Mouse (Mus musculus) liver, embryonic 11.5 days (tissue): Measurements from ENCODE around the gene Tm9sf3. TPM values are rescaled to one million over a fixed set of nuclear protein-coding genes. Genes with fewer than 3 reads are reported as not detected.

Experiments used
- ATAC-seq: fragments of 200-750 bp; cut with Nextera tagmentation; replicated peaks from 2 replicates; pipeline ENCODE4 v1.8.0; 2017; ENCODE audit warnings: moderate number of reproducible peaks, mild to moderate bottlenecking, moderate TSS enrichment, moderate library complexity; ENCODE audit not compliant: low FRiP score
- DNase-seq: peaks from one replicate; pipeline ENCODE4 v3.0.0-alpha.2; 2017; ENCODE audit warnings: low spot score
- H3K27ac ChIP-seq: fragments of 300-500 bp; sonication (generic); 2 replicates; pipeline ENCODE4 v1.5.1; 2014; ENCODE audit warnings: mild to moderate bottlenecking, low read depth, low read length, control low read depth
- H3K27me3 ChIP-seq: fragments of 300-500 bp; sonication (generic); replicated peaks from 2 replicates; pipeline ENCODE4 v1.6.1; 2014; ENCODE audit warnings: low read length, mixed read lengths; ENCODE audit not compliant: control insufficient read depth, insufficient read depth
- H3K36me3 ChIP-seq: fragments of 300-500 bp; sonication (generic); 2 replicates; pipeline ENCODE4 v1.6.1; 2014; ENCODE audit warnings: mild to moderate bottlenecking, low read length, moderate library complexity, mixed read lengths; ENCODE audit not compliant: control insufficient read depth, insufficient read depth
- H3K4me1 ChIP-seq: fragments of 300-500 bp; sonication (generic); replicated peaks from 2 replicates; pipeline ENCODE4 v1.6.1; 2014; ENCODE audit warnings: low read length, mixed read lengths; ENCODE audit not compliant: control insufficient read depth, insufficient read depth
- H3K4me2 ChIP-seq: fragments of 300-500 bp; sonication (generic); 2 replicates; pipeline ENCODE4 v1.6.1; 2014; ENCODE audit warnings: mild to moderate bottlenecking, control low read depth, moderate library complexity
- H3K4me3 ChIP-seq: fragments of 300-500 bp; sonication (generic); 2 replicates; pipeline ENCODE4 v1.5.1; 2014; ENCODE audit warnings: low read depth, low read length, control low read depth
- H3K9ac ChIP-seq: fragments of 300-500 bp; sonication (generic); 2 replicates; pipeline ENCODE4 v1.6.1; 2014; ENCODE audit warnings: low read depth, low read length, control low read depth
- H3K9me3 ChIP-seq: fragments of 300-500 bp; sonication (generic); 2 replicates; pipeline ENCODE4 v1.6.1; 2016; ENCODE audit warnings: low read length, inconsistent platforms, mixed read lengths; ENCODE audit not compliant: control insufficient read depth
- WGBS: fragments of 180-500 bp; shearing (Covaris S2); extraction: QIAGEN DNeasy Blood & Tissue Kit; methylation state at CpG from one replicate; pipeline ENCODE4 v1.1.7; 2014; 5-methylcytosine and 5-hydroxymethylcytosine counted together
- polyA plus RNA-seq: library from polyadenylated mRNA; unstranded; fragments of >200 nt; fragmentation: Nextera tagmentation; extraction: Ambion mirVana; gene quantifications from 2 replicates; pipeline ENCODE4 v1.2.1, GENCODE M21; 2014

Tm9sf3 gene
- polyA plus RNA-seq, 1 experiment from 2014 or later = 112 TPM

DNA sequence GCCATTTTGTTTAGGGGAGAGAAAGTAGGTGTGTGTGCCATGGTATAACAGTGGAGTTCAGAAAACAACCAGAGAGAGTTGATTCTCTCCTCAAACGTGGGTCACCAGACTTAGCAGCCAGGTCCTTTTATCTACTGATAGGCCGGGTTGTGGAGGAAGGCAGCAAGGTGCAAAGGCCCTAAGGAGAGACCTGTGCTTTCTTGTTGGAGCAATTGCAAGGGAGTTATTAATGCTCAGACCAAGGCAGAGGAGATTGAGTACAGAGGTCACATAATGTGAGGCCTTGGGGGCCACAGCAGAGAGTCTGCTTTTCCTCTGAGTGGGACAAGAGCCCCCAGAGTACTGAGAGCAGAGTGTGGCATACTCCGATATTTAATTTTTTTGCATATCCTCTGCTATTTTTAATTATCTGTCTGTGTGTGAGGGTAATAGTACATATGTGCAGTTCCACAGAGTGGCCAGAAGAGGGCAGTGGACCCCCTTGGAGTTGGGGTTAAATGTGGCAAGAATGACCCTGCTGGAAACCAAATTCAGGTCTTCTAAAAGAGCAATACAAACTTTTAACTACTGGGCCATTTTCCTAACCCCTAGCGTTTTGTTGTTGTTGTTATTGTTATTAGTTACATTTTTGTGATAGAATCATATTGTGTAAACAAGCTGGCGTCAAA is 27.3 kb upstream of the Tm9sf3 start:
- no peaks in the 10 kb centered on the region for H3K36me3 ChIP-seq
- no peaks in the 10 kb centered on the region for H3K9me3 ChIP-seq
- no peak overlapping the region for H3K27ac ChIP-seq
- no peak for ATAC-seq
- no peak overlapping the region for H3K9ac ChIP-seq
- H3K27me3 ChIP-seq = no peaks in the 10 kb centered on the region
- 50% methylated on average over 5 of the region's 5 CpGs for WGBS
- H3K4me2 ChIP-seq = no peak overlapping the region
- DNase-seq = no peak
- H3K4me3 ChIP-seq = no peak overlapping the region
- H3K4me1 ChIP-seq = no peaks in the 10 kb centered on the region

DNA sequence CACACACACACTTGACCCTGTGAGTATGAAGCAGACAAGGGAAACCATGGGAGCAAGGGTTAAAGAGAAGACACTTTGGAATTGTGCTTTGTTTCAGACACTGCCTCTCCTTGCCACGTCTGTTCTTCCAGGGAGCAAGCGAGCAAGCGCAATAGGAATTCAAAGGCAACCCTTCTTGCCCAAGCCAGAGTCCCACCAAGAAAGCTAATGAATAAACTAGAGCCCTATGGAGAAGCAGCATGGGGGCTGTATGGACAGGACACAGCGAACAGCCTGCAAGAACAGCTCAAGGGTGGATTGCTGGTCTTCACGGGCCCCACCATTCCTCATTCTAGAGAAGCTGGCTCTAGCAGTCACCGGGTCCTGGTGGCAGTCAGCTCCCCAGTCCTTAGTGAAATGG is 24.8 kb upstream of the Tm9sf3 start:
- Histone ChIP-seq H3K9ac (no peak overlapping the region), H3K4me2 (no peak overlapping the region), H3K9me3 (no peaks in the 10 kb centered on the region), H3K4me3 (no peak overlapping the region), H3K36me3 (no peaks in the 10 kb centered on the region), H3K4me1 (no peaks in the 10 kb centered on the region), H3K27me3 (no peaks in the 10 kb centered on the region; the same call in 1 of the 2 replicates), H3K27ac (no peak overlapping the region)
- DNase-seq (no peak), ATAC-seq (no peak)
- WGBS = 88% methylated on average over 6 of the region's 6 CpGs

- WGBS = 78% methylated on average over 7 of the region's 7 CpGs
- Histone ChIP-seq H3K36me3 (no peaks in the 10 kb centered on the region), H3K9ac (no peak overlapping the region), H3K4me2 (no peak overlapping the region), H3K9me3 (no peaks in the 10 kb centered on the region), H3K4me1 (no peaks in the 10 kb centered on the region), H3K27me3 (no peaks in the 10 kb centered on the region; the same call in 1 of the 2 replicates), H3K4me3 (no peak overlapping the region), H3K27ac (no peak overlapping the region)
- no peak for ATAC-seq
- no peak for DNase-seq
Measured at GRCm38 (mm10) chr19:41287224-41287623, 23.4 kb upstream of the Tm9sf3 start.

- H3K27me3 ChIP-seq = peaks cover 4% of the 10 kb centered on the region; the same call in 1 of the 2 replicates
- H3K9ac ChIP-seq = no peak overlapping the region
- H3K4me2 ChIP-seq = no peak overlapping the region
- no peak for ATAC-seq
- WGBS = 59% methylated on average over 6 of the region's 6 CpGs
- no peaks in the 10 kb centered on the region for H3K36me3 ChIP-seq
- H3K9me3 ChIP-seq = no peaks in the 10 kb centered on the region
- H3K27ac ChIP-seq = no peak overlapping the region
- DNase-seq = no peak
- no peak overlapping the region for H3K4me3 ChIP-seq
- no peaks in the 10 kb centered on the region for H3K4me1 ChIP-seq
Measured at GRCm38 (mm10) chr19:41284515-41284914, 20.7 kb upstream of the Tm9sf3 start.

- ATAC-seq (no peak), DNase-seq (no peak)
- WGBS = 46% methylated on average over 5 of the region's 5 CpGs
- peaks cover 4% of the 10 kb centered on the region; the same call in 1 of the 2 replicates for H3K27me3 ChIP-seq
- no peaks in the 10 kb centered on the region for H3K9me3 ChIP-seq
- H3K4me3 ChIP-seq = no peak overlapping the region
- H3K27ac ChIP-seq = no peak overlapping the region
- no peak overlapping the region for H3K9ac ChIP-seq
- no peaks in the 10 kb centered on the region for H3K36me3 ChIP-seq
- H3K4me1 ChIP-seq = no peaks in the 10 kb centered on the region
- H3K4me2 ChIP-seq = no peak overlapping the region
Measured at GRCm38 (mm10) chr19:41282718-41283117, 18.9 kb upstream of the Tm9sf3 start.

DNA sequence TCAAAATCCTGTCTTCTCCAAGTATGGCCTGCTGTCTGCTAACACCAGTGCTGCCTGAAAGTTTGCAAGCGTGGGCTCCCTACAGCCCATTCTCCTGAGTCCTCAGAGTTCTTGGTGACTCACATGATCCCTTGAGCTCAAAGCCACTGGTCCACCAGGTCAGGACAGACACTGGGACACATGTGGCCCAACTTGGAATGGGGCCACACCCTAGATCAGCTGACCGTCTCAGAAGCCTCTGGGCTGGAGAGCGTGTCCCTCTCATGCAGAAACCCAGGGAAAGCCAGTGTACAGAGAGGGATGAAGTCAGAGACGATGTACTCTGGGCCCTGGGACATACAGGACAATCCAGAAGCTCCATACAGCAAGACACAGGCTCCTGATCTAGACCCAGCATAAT is 18.4 kb upstream of the Tm9sf3 start:
- no peak overlapping the region for H3K4me2 ChIP-seq
- H3K36me3 ChIP-seq = no peaks in the 10 kb centered on the region
- WGBS = 84% methylated on average over 4 of the region's 4 CpGs
- peaks cover 4% of the 10 kb centered on the region; the same call in 1 of the 2 replicates for H3K27me3 ChIP-seq
- no peak overlapping the region for H3K4me3 ChIP-seq
- ATAC-seq (no peak), DNase-seq (no peak)
- H3K4me1 ChIP-seq = no peaks in the 10 kb centered on the region
- no peak overlapping the region for H3K27ac ChIP-seq
- no peak overlapping the region for H3K9ac ChIP-seq
- no peaks in the 10 kb centered on the region for H3K9me3 ChIP-seq

GRCm38 (mm10) chr19:41279724-41280244 is 16.0 kb upstream of the Tm9sf3 start:
- Histone ChIP-seq H3K36me3 (no peaks in the 10 kb centered on the region), H3K4me1 (no peaks in the 10 kb centered on the region), H3K9ac (no peak overlapping the region), H3K4me3 (no peak overlapping the region), H3K9me3 (no peaks in the 10 kb centered on the region), H3K27ac (no peak overlapping the region), H3K27me3 (peaks cover 4% of the 10 kb centered on the region; the same call in 1 of the 2 replicates), H3K4me2 (no peak overlapping the region)
- ATAC-seq (no peak), DNase-seq (no peak)
- WGBS = 74% methylated on average over 8 of the region's 8 CpGs

- ATAC-seq (no peak), DNase-seq (no peak)
- Histone ChIP-seq H3K4me2 (no peak overlapping the region), H3K9ac (no peak overlapping the region), H3K27me3 (peaks cover 4% of the 10 kb centered on the region; the same call in 1 of the 2 replicates), H3K9me3 (no peaks in the 10 kb centered on the region), H3K36me3 (no peaks in the 10 kb centered on the region), H3K4me1 (no peaks in the 10 kb centered on the region), H3K27ac (no peak overlapping the region), H3K4me3 (no peak overlapping the region)
- WGBS = 66% methylated on average over 7 of the region's 7 CpGs
Measured at GRCm38 (mm10) chr19:41278606-41279005, 14.8 kb upstream of the Tm9sf3 start.

GRCm38 (mm10) chr19:41275588-41275987 is 11.8 kb upstream of the Tm9sf3 start:
- no peak overlapping the region for H3K4me2 ChIP-seq
- H3K27ac ChIP-seq = no peak overlapping the region
- no peaks in the 10 kb centered on the region for H3K36me3 ChIP-seq
- no peaks in the 10 kb centered on the region for H3K9me3 ChIP-seq
- H3K4me1 ChIP-seq = no peaks in the 10 kb centered on the region
- H3K9ac ChIP-seq = no peak overlapping the region
- peaks cover under 1% of the 10 kb centered on the region; the same call in 1 of the 2 replicates for H3K27me3 ChIP-seq
- ATAC-seq (no peak), DNase-seq (no peak)
- WGBS = 61% methylated on average over 3 of the region's 3 CpGs
- no peak overlapping the region for H3K4me3 ChIP-seq
